Mouse (Mus musculus) ES-Bruce4 (cell line): ENCODE data around the gene Slc25a29. TPM values are rescaled to one million over a fixed set of nuclear protein-coding genes. Genes with fewer than 3 reads are reported as not detected.
"Not testable (repeated sequence)": the region's sequence is repeated elsewhere in the genome, so short reads cannot be mapped to it uniquely, and the experiment has no call there.

ENCODE experiments used
- H3K27ac ChIP-seq: 2 replicates; pipeline ENCODE4 v1.5.1; 2012; ENCODE audit warnings: low read length, inconsistent platforms; ENCODE audit not compliant: insufficient read depth
- H3K27me3 ChIP-seq: 2 replicates; pipeline ENCODE4 v1.6.1; 2012; ENCODE audit warnings: mild to moderate bottlenecking, low read length, inconsistent platforms; ENCODE audit not compliant: control insufficient read depth, poor library complexity, insufficient read depth, severe bottlenecking
- H3K36me3 ChIP-seq: 2 replicates; pipeline ENCODE4 v1.6.1; 2012; ENCODE audit warnings: inconsistent platforms, mild to moderate bottlenecking, low read length, moderate library complexity; ENCODE audit not compliant: control insufficient read depth, poor library complexity, insufficient read depth, severe bottlenecking
- H3K4me1 ChIP-seq: one replicate; pipeline ENCODE4 v1.8.1; 2011; ENCODE audit warnings: low read length; ENCODE audit not compliant: control insufficient read depth, insufficient read depth
- H3K4me3 ChIP-seq: 2 replicates; pipeline ENCODE4 v1.5.1; 2011; ENCODE audit warnings: low read depth, mild to moderate bottlenecking, low read length
- H3K9ac ChIP-seq: 2 replicates; pipeline ENCODE4 v1.6.1; 2012; ENCODE audit warnings: low read depth, mild to moderate bottlenecking, inconsistent platforms; ENCODE audit not compliant: poor library complexity, severe bottlenecking
- H3K9me3 ChIP-seq: replicated peaks from 2 replicates; pipeline ENCODE4 v1.6.1; 2012; ENCODE audit warnings: mild to moderate bottlenecking, low read length, inconsistent platforms; ENCODE audit not compliant: control insufficient read depth, poor library complexity, insufficient read depth, severe bottlenecking
- CTCF ChIP-seq: IDR thresholded peaks from one replicate; pipeline ENCODE4 v1.8.1; 2011; ENCODE audit warnings: low read depth, low read length
- EP300 ChIP-seq: IDR thresholded peaks from 2 replicates; pipeline ENCODE4 v1.6.1; 2011; ENCODE audit warnings: low read depth, low read length; ENCODE audit not compliant: insufficient read depth
- POLR2A ChIP-seq: IDR thresholded peaks from one replicate; pipeline ENCODE4 v1.8.1; 2011; ENCODE audit warnings: low read length; ENCODE audit not compliant: insufficient read depth
- polyA plus RNA-seq: library from polyadenylated mRNA; stranded (reverse); fragments of >200 nt; gene quantifications from 2 replicates; pipeline ENCODE4 v1.2.4, GENCODE M21; 2011; ENCODE audit warnings: low read depth; ENCODE audit not compliant: missing spikeins, insufficient read depth, insufficient read length

Gene Slc25a29
- polyA plus RNA-seq, 1 experiment = 0.51 TPM

GRCm38 (mm10) chr12:108855081-108855480 lies 19.4 kb upstream of the Slc25a29 start:
- Histone ChIP-seq H3K9me3 (no peaks in the 10 kb centered on the region), H3K27me3 (no peaks in the 10 kb centered on the region), H3K9ac (no peak overlapping the region), H3K36me3 (no peaks in the 10 kb centered on the region), H3K4me3 (no peak overlapping the region), H3K27ac (no peak overlapping the region), H3K4me1 (no peaks in the 10 kb centered on the region)
- no peak for TF ChIP-seq POLR2A
- no peak for TF ChIP-seq CTCF
- TF ChIP-seq EP300 = no peak

GRCm38 (mm10) chr12:108852822-108853221 lies 17.1 kb upstream of the Slc25a29 start:
- no peaks in the 10 kb centered on the region for H3K27me3 ChIP-seq
- no peaks in the 10 kb centered on the region for H3K9me3 ChIP-seq
- TF ChIP-seq POLR2A (no peak), EP300 (no peak), CTCF (no peak)
- no peaks in the 10 kb centered on the region for H3K36me3 ChIP-seq
- H3K27ac ChIP-seq = no peak overlapping the region
- no peak overlapping the region for H3K4me3 ChIP-seq
- H3K9ac ChIP-seq = no peak overlapping the region
- no peaks in the 10 kb centered on the region for H3K4me1 ChIP-seq

- H3K27ac ChIP-seq = no peak overlapping the region
- no peaks in the 10 kb centered on the region for H3K9me3 ChIP-seq
- no peaks in the 10 kb centered on the region for H3K36me3 ChIP-seq
- no peaks in the 10 kb centered on the region for H3K27me3 ChIP-seq
- no peaks in the 10 kb centered on the region for H3K4me1 ChIP-seq
- H3K4me3 ChIP-seq = no peak overlapping the region
- TF ChIP-seq EP300 (no peak), POLR2A (no peak), CTCF (no peak)
- no peak overlapping the region for H3K9ac ChIP-seq
Measured at GRCm38 (mm10) chr12:108850886-108851285, 15.2 kb upstream of the Slc25a29 start.

- H3K27ac ChIP-seq = no peak overlapping the region
Measured at GRCm38 (mm10) chr12:108850129-108850528, 14.4 kb upstream of the Slc25a29 start.

GRCm38 (mm10) chr12:108849488-108850022 lies 13.9 kb upstream of the Slc25a29 start:
- TF ChIP-seq CTCF (no peak), EP300 (no peak), POLR2A (no peak)
- Histone ChIP-seq H3K36me3 (no peaks in the 10 kb centered on the region), H3K4me3 (no peak overlapping the region), H3K27ac (no peak overlapping the region), H3K9ac (no peak overlapping the region), H3K9me3 (no peaks in the 10 kb centered on the region), H3K4me1 (no peaks in the 10 kb centered on the region), H3K27me3 (no peaks in the 10 kb centered on the region)

More at GRCm38 (mm10) chr12:108850129-108850528, 14.4 kb upstream of the Slc25a29 start:
- H3K4me1 ChIP-seq = no peaks in the 10 kb centered on the region
- TF ChIP-seq EP300 (no peak), CTCF (no peak), POLR2A (no peak)
- no peak overlapping the region for H3K9ac ChIP-seq
- no peaks in the 10 kb centered on the region for H3K27me3 ChIP-seq
- no peak overlapping the region for H3K4me3 ChIP-seq
- no peaks in the 10 kb centered on the region for H3K36me3 ChIP-seq
- H3K9me3 ChIP-seq = no peaks in the 10 kb centered on the region

- H3K36me3 ChIP-seq, H3K9me3 ChIP-seq: not testable (repeated sequence)
Measured at GRCm38 (mm10) chr12:108848033-108848432, 12.3 kb upstream of the Slc25a29 start.

More at GRCm38 (mm10) chr12:108848033-108848432, 12.3 kb upstream of the Slc25a29 start:
- H3K27ac ChIP-seq, H3K4me3 ChIP-seq, H3K9ac ChIP-seq, H3K4me1 ChIP-seq, H3K27me3 ChIP-seq: not testable (repeated sequence)
